Mouse (Mus musculus): Measurements from ENCODE around the gene Esr2.

DNA sequence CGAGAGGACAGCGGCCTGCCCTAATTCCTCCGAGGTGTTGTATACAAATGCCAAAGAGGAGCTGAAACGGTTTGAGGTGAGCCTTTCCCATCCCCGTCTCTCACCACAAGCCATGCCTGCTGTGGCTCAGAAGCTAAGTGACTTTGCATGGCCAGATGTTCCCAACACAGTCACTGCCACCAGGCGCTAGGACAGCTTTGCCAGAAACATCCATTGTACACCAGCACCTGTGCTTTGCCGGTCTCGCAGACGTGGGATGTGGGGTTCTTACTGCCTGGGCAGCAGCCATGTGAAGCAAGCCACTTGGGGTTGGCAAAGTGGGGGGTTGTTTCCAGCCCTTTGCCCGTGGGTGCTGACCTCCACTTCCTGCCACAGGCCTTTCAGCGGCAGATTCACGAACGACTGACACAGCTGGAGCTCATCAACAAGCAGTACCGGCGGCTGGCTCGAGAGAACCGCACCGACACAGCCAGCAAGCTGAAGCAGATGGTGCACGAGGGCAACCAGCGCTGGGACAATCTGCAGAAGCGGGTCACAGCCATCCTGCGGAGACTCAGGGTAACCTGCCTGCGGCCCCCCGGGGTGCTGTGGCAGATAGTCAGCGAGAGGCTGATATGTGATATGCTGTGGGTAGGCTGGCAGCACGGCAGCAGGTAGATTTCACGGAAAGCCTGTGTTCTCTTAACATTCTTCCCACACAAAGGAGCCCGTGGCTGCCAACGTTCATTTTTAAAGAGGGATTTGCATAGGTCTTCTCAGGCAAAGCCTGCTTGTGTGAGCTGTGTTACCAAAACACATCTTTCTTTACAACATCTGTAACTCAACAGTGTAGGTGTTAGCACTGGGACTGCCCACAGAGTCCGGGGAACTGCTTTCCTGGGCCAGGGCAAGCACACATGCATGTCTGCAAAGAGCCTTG is 81.7 kb downstream of the Esr2 start:
- TF ChIP-seq CTCF (IDR thresholded peaks at IDR 0.05; ENCODE audit: low read depth) (no peak), EP300 (IDR thresholded peaks at IDR 0.05; ENCODE audit: low read depth) (no peak)
